In the genomic region with DNA sequence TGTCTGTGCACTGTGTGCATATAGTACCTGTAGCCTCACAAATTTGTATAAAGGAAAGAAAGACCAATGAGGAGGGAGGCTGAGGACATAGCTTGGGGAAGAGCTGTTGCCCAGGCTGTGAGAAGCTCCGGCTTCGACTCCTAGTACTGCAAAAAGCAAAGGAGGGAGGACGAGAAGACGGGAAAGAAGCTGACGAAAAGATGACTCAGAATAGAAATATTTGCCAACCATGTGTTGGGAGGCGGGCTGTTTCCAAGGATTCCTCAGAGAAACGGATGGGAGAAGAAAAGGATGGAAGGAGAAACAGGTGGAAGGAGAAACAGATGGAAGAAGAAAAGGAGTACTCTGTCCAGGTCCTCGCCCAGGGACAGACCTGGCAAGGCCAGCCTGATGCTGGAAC, we compare ENCODE assay signal across 29 mouse cellular contexts. TPM values are rescaled to one million over a fixed set of nuclear protein-coding genes. Genes with fewer than 3 reads are reported as not detected.
DNase-seq lines count a peak whose midpoint lies in the region; ATAC-seq and TF ChIP-seq lines count a peak whose summit lies in the region.
"Had no signal": no experiment of that assay in that cellular context is flagged by ENCODE, and none has a peak within 500 bp of the region (broad histone marks: within the 10 kb centered on the region; RNA-seq: fewer than 3 reads in every experiment).

No protein-coding gene starts in this region.

- TF ChIP-seq CTCF in embryonic fibroblast, embryonic 13.5 days (IDR thresholded peaks at IDR 0.05; ENCODE audit: borderline replicate concordance, insufficient read depth, low read length): no peak

- no peak for DNase-seq in frontal cortex, postnatal 10 days (ENCODE audit: low spot score in 2 of 2)
- peak; percentile 4 to 21 for DNase-seq in left cerebral cortex, adult 18-20 months (ENCODE audit: low spot score in 2 of 2)
- DNase-seq in left cerebral cortex, adult 8-10 months (ENCODE audit: low spot score in 2 of 2): no peak
- peak; percentile 47 for DNase-seq in 3134 (ENCODE audit: extremely low read depth, insufficient read length, low spot score)
- DNase-seq in urinary bladder, adult 2 months (ENCODE audit: low spot score): no peak
- DNase-seq: adrenal gland, adult 2 months; cerebellum, adult 11-12 months; cerebellum, postnatal 10 days; gastrocnemius, postnatal 14 days; heart, postnatal 14 days; kidney, postnatal 25 days; layer of hippocampus, postnatal 36 days; thymus, adult 2 months; thymus, postnatal 4 days had no signal

- TF ChIP-seq POLR2A in embryonic fibroblast, embryonic 13.5 days (IDR thresholded peaks at IDR 0.05; ENCODE audit: low read depth, low read length): 0 out of 2 replicates have a peak, but pooled peaks have one; percentile 12

- no peak overlapping the region for H3K4me3 ChIP-seq in embryonic fibroblast, embryonic 13.5 days (ENCODE audit: insufficient read depth, low read length)
- H3K4me3 ChIP-seq: embryonic facial prominence, embryonic 10.5 days; forebrain, embryonic 10.5 days; heart, embryonic 13.5 days; midbrain, embryonic 10.5 days had no signal

- peak; percentile 70 for ATAC-seq in frontal cortex, adult (ENCODE audit: low TSS enrichment)
- ATAC-seq in megakaryocyte, adult 5-6 weeks (ENCODE audit: poor library complexity, severe bottlenecking): no peak
- ATAC-seq: intestine, postnatal 0 days had no signal

- H3K27ac ChIP-seq in embryonic fibroblast, embryonic 13.5 days (ENCODE audit: insufficient read depth, low read length): no peak overlapping the region
- H3K27ac ChIP-seq: embryonic facial prominence, embryonic 10.5 days; forebrain, embryonic 10.5 days; heart, embryonic 13.5 days; macrophage; midbrain, embryonic 10.5 days had no signal

- peaks cover 2% of the 10 kb centered on the region; the same call in 1 of the 2 replicates for H3K4me1 ChIP-seq in embryonic fibroblast, embryonic 13.5 days (ENCODE audit: control insufficient read depth, insufficient read depth, low read length)
- H3K4me1 ChIP-seq: embryonic facial prominence, embryonic 10.5 days had no signal

RNA-seq across cellular contexts. Expression of a gene that starts 3.4 kb away (rescaled TPM):
- total RNA-seq in left cerebral cortex, adult 18-20 months (2021): not detected
- not detected for total RNA-seq in left cerebral cortex, adult 8-10 months (2022)
- not detected in 2 replicates for polyA plus RNA-seq in embryonic fibroblast, embryonic 13.5 days (2011; ENCODE audit: insufficient read length, low read depth, missing spikeins)
- total RNA-seq in megakaryocyte, adult 5-6 weeks (2015): 0.20 and 2.5 TPM in 2 replicates
- 0.88 and 1.5 TPM in 2 replicates for total RNA-seq in megakaryocyte, adult 5-6 weeks (2017)
- 0.74 and 0.94 TPM in 2 replicates for polyA plus RNA-seq in urinary bladder, adult 2 months (2012; rRNA removed)
- total RNA-seq: gastrocnemius, postnatal 14 days; heart, postnatal 14 days; layer of hippocampus, postnatal 36 days had no signal
- polyA plus RNA-seq: cortical plate, adult 2 months; embryonic facial prominence, embryonic 10.5 days; forebrain, embryonic 10.5 days; G1E; heart, embryonic 13.5 days; intestine, postnatal 0 days; kidney, embryonic 14.5 days; limb, embryonic 11.5 days; macrophage; midbrain, embryonic 10.5 days; neural tube, embryonic 11.5 days; stomach, embryonic 16.5 days had no signal

RNA-seq across cellular contexts. Expression of a gene that starts 21.0 kb away (rescaled TPM):
- total RNA-seq in left cerebral cortex, adult 18-20 months (2021): under 1 TPM; 0.14 to 0.23 TPM
- total RNA-seq in left cerebral cortex, adult 8-10 months (2022): under 1 TPM; 0.09 to 0.27 (median 0.18) TPM
- 8.1 and 9.6 TPM in 2 replicates for polyA plus RNA-seq in embryonic fibroblast, embryonic 13.5 days (2011; ENCODE audit: insufficient read length, low read depth, missing spikeins)
- total RNA-seq in megakaryocyte, adult 5-6 weeks (2015): 0.16 and 0.58 TPM in 2 replicates
- total RNA-seq in megakaryocyte, adult 5-6 weeks (2017): 0.33 and 0.61 TPM in 2 replicates
- polyA plus RNA-seq in urinary bladder, adult 2 months (2012; rRNA removed): 1.3 and 1.9 TPM in 2 replicates
- total RNA-seq: G1E had no signal
- polyA plus RNA-seq: G1E had no signal

Comparison
In these comparisons a context has a peak if more than half of its experiments do, and no peak if none do; other contexts are left out.
1. DNase-seq: peak in left cerebral cortex, adult 18-20 months (2 of 2) and 3134 (single experiment); none in frontal cortex, postnatal 10 days (0 of 2), left cerebral cortex, adult 8-10 months (0 of 2) and urinary bladder, adult 2 months (single experiment).